Mouse (Mus musculus) cerebellum, adult 9-10 months (tissue): ENCODE measurements around the gene Tbc1d23.
"Not testable (repeated sequence)": the region's sequence is repeated elsewhere in the genome, so short reads cannot be mapped to it uniquely, and the experiment has no call there.

Source experiments
- DNase-seq: peaks from one replicate; pipeline ENCODE4 v3.0.0; 2022

Gene Tbc1d23

DNA sequence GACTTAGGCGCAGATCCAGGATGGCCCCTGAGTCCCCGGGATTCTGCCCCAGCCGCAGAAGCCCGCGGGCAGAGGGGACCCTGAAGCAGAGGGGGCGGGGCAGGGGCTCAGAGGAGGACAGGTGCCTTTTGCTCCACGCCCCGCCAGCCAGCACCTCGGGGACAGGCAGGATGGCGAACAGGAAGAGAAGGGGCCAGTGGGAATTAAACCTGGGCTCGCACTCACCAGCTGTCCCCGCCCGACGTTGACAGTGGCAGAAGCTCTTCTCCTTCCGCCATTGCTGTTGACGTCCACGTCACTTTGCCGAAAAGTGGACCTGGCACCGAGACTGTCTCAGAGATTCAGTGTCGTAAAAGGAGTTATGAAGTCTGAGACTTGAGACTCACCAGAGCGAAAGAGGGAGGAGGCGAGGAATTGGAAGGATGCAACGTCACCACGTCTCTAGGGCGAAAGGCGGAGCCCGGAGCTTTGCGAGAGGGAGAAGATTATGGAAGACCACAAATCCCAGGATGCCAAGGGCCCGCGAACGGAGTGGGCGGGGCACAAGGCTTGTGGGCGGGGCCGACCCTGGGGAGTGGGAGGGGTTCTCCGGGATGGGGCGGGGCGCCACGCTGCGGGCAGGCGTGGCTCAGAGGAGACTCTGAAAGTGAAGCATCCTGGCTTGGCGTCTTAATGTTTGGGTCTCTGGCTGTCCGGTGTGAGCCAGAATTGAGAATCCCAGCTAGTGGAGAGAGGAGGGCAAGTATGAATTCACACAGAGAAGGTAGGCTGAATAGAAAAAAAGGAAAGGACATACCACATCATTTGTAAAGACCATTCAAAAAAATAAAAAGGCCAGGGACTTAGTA is at the start of gene Tbc1d23:
TSS of gene Tbc1d23 (minus strand) at position 416 of the 848 bp plus-strand sequence.
- DNase-seq: peak; percentile 99

DNA sequence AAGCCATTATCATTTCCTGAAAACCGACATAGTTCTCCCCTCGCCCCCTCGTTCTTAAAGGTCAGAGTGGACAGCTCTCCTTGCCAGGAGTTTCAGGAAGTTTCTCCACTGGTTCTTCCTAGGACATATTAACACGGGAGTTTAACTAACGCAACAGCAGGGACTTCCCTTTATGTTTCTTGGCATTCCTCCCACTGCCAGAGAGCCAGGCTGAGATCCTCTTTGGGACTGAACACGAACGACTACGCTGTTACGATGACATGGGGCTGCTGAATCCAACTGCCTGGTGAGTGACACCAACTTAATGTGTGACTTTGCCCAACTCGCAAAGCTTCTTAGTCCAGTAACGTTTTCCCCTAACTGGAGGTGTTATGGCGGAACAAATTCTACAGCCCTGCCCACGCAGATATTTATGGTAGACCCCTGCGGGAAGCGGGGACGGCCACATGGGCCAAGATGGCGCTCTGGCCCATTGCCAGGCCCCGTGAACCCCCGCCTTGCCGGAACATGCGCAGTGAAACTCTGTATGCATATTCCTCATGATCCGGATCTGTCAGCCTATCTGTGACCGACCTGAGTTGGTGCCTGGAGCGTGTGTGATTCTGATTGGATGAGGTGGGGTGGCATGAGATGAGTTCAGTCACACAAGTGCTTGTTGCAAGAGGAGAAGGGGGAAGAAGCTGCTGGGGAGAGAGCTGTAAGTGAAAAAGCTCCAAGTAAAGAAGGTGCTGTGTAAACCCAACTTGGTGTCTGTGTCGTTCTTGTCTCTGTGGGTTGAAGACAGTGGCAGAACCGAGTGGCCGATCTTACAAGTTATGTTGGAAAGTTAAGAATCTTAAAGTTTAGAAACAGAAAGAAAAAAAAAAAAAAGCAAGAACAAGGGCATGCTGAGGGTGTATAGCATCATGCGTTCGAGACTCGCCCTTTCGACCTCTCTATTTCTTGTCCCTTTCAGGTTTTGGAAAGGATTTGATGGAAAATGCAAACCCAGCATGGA is 49.2 kb upstream of the Tbc1d23 start:
- DNase-seq: peak; percentile 35

DNA sequence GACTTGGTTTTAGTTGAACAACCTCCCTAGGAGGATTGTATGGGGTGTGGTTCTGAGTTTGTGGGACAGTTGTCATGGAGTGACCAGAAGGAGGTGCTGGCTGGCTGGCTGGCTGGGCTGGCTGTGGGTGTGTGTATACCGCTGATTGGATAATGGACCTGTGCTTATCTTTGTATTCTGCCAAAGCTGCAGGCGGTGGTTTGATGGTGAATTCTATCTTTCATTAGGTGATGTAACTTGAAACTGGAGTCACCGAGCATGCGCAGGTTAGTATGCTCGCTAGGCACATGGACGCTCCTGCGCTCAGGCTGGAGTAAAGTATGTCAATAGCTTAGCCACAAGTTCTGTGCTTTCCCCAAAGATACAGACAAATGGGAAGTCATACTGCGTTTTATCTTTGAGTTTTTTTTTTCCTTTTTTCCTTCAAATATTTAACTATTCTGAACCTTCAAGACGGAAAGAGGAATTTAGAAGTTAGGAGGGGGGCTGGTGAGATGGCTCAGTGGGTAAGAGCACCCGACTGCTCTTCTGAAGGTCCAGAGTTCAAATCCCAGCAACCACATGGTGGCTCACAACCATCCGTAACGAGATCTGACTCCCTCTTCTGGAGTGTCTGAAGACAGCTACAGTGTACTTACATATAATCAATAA is 47.8 kb upstream of the Tbc1d23 start:
- no peak for DNase-seq

DNA sequence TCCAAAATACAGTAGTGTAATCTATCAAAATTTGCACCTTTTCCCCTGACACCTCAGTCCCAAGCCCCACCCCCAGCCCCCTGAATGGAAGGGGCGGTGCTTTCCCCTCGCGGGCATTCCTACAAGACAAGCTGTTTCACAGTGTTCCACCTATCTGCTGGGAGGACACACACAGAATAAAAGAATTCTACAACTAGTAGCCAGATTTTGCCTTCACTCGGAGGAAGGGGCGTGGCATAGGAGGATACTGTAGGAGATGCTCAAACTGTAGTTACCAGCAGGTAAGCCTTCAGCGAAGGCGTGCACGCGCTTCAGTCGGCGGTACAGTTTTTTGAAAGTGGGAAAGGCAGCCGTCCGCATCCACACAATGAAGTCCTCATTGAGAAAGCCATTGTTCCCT is 38.4 kb upstream of the Tbc1d23 start:
- DNase-seq: no peak

DNA sequence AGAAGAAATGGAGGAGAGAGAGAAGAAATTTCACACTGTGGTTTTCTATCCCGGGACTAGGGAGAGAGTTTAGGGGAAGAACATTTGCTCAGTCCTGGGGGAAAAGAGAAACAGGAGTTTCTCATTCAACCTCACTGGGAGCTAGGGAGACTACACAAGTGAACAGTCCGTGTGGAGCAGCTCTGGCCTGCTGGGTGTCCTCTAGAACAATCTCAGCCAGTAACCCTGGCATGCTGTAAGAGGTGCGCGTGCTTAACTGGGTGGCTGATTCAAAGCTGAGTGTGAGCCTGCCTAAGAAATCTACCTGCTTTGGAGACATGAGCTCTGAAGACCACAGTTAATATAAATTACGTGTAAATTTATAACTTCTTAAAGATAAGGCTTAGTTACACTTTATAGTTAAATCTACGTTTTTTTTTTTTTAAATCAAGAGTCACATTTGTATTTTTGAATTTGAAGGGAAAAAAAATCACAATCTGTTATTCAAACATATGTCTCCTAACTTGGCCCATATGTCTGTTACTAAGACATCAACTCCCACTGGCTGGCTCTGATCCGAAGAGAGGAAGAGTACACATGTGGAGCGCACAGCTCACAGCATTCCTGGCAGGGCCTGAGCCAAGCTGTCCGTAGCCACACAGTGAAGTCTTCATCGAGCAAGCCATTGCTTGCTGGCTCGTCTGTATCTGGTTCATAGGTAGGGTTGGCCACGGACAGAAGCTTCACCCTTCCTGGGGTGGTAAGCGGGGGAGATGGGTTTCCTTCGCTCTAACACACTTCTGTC is 36.9 kb upstream of the Tbc1d23 start:
- DNase-seq: no peak

DNA sequence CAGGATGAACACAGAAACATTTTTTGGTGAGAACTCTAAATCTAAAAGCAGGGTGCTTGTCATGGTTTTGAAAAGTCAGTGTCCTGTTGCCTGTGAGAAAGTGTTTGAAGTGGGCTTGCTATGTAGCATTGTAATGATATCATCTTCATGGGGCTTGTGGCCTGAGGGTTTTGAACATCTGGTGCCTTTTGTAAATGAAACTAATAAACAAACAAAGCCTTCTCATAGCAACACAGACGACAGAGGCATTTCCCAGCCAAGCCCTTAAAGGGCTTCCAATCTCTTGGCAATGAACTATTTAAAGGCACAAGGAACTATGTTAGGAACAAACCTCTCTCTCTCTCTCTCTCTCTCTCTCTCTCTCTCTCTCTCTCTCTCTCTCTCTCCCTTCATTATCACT is 35.8 kb upstream of the Tbc1d23 start:
- no peak for DNase-seq

DNA sequence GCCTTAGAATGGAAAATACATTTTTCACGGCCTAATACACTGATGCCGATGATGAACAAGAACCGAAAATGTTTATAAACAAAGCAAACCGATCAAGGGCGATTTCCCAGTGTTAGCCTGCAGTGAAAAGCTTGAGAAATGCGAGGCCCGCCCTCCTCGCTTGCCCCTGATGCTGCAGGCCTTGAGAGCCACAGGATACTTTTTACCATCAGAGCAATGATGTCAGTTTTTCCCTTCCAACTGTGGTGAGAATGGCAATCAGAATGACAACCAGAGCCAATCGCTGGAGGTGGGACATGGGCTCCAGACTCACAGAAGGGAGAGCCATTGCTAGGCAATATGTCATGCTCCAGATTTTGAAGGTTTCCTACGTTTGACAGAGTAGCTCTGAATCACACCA is 28.8 kb upstream of the Tbc1d23 start:
- DNase-seq: no peak

DNA sequence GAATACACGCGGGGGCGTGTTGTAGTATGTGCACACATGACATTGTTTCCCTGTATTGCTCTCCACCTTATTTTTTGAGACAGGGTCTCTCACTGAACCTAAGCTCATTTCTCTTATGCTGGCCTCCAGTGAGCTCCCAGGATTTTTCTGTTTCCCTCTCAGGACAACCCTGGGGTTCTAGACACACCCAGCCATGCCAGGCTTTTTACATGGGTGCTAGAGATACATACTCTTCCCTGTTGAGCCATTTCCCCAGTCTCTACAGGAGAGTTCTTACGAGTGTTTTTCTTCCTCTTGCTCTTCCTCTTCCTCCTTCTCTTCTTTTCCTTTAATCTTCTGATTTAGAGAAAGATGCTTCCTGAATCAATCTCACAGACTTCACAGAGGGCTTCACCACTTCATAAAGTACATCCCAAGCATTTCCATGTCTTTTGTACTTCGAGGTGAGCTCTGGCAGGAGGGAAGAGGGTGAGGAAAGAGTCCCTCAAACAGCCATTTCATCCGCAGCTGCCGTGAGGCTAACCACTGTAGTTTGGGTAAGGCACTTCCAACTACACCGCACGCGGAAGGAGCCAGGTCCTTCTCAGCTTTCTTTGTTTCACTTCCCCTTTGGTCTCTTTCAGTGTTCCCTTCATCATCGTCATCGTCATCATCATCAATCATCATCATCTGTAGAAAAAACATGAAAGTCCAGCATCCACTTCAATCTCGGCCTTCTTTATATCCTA is 28.2 kb upstream of the Tbc1d23 start:
- DNase-seq: no peak

DNA sequence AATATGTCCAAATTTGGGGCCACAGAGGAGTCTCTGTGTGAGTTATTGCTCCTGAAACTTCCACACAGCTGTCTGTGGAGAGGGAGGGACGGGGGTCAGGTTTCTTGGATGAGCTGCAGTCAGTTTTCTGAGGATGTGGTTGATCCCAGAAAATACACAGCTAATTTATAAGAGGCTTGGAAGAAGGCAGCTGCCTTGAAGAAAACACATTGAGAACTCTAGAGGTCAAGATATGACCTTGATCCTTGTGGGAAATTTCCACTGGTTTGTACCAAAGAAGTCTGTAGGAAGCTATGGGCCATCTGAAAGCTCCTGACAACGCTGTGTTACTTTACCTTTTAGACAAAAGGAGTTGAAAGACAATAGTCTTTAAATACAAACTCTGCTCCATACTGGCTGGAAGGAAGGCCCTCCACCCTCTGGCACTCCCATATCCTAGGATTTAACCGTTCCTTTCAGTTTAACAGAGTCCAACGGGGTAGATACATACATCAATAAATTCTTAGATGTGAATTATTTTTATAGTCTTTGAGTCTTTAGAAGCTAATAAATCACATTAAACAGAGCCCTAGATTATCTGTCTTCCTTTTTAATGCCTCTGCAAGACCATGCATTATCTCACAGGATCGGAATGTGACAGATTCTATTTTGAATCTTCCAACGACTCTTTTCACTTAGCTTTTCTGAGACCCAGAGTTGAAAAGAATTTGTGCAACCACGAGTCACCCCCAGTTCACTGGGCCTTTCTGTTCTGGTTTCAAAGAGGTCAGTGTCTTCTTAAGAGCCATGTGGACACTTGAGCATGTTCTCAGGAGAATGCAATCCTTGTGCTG is 20.5 kb upstream of the Tbc1d23 start:
- DNase-seq: no peak

DNA sequence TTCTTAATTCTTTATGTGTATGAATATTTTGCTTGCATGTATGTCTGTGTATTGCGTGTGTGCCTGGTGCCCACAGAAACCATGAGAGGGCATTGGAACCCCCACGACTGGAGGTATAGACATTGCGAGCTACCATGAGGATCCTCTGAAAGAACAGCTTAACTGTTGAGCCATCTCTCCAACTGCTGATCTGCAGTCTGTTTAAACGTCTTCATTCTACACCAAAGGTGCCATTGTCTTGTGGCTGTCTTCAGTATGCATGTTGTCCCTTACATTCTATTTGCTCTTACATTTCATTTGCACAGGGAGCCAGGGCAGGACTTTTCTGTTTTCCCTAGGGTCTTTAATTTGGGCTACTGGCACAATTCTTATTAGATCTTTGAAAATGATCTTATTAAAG is 19.7 kb upstream of the Tbc1d23 start:
- DNase-seq: no peak

DNA sequence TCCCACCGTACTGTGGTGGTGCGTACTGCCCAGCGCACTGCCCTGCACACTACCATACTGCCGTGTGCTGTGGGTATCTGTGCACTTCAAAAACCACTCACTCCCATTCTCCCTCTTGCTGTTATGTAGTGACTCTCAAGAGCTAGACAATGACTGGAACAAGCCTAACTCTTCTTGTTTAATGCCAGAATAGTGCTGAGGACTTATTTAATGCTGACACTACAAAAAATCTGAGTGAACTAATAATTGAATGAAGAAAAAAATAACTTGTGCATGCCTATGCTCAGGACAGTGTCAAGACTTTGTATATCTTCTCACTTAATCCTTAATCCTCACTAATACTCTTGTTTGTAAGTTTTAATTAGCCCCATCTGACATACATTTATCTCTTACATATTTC is 16.2 kb upstream of the Tbc1d23 start:
- no peak for DNase-seq

DNA sequence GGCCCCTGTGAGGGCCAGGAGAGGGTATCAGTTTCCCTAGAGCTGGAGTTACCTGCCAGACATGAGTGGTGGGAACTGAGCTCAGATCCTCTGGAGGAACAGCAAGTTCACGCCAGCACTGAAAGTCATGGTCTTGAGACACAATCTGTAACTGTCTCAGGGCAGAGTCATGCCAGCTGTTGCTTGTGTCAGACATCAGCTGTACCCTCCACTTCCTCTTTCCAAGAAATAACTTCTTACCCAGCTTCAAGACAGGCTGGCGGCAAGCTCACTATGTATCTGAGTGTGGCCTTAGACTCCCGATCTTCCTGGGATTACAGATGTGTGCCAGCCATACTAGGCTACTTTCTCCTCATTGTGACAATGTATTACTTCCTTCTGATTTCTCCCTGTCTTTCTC is 15.3 kb upstream of the Tbc1d23 start:
- no peak for DNase-seq

DNA sequence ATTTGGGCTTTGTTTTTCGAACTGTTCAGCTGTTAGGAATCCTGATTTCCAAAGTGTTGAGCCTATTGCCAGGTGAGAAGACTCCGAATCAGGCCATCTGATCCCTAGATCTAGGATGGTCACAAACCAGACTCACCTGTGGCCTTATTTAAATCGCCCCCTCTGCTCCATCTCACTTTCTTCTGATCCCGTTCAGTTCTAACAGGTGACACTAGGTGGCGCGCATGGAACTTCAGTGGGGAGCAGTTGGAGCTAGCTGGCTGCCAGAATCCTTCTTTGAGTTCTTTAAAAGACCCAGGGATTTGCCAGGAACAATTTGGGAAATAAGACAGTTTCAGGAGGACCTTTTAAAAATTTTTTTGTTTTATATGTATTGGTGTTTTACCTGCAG is 12.5 kb upstream of the Tbc1d23 start:
- peak; percentile 62 for DNase-seq

DNA sequence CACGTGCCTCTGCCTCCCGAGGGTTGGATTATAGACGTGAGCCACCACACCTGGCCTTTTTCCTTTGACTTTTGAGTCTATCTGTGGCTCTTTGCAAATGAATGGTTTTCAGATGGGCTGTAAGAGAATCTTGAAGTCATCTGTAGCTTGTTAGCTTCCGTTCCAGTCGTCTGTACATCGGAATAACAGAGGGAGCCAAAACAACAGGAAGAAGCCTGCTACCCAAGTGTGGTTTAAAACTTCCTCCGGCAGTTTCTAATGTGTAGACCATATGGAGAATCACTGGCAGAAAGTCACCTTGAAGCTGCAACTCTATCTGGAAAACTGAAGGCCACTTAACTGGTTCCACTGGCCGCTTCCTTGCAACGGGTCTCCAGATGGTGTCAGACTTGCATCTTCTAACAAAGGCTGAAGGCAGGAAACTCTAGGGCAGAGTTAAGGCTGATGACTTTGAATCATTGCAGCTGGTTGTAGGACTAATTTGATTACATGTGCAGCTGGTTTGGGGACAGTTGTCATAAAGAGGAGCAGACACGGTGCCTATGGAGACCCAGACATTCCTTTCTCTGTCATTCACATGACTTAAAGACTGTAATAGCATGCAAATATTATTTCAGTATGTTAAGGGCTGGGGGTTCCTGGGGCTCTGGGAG is 12.0 kb upstream of the Tbc1d23 start:
- no peak for DNase-seq

DNA sequence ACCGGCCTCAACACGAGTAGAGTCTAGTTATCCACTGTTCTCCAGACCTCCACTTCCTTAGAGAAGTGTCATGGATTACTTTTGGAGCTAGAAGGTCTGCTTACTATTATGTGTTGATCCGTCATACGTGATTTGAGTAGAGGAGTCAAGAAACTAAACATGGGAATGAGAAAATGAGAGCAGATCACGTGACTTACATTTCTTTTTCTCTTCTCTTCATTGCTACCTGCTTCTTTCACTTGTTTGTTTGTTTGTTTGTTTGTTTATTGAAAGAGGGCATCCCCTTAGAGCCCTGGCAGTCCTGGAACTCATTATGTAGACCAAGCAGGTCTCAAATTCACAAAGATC is 11.5 kb upstream of the Tbc1d23 start:
- DNase-seq: no peak

DNA sequence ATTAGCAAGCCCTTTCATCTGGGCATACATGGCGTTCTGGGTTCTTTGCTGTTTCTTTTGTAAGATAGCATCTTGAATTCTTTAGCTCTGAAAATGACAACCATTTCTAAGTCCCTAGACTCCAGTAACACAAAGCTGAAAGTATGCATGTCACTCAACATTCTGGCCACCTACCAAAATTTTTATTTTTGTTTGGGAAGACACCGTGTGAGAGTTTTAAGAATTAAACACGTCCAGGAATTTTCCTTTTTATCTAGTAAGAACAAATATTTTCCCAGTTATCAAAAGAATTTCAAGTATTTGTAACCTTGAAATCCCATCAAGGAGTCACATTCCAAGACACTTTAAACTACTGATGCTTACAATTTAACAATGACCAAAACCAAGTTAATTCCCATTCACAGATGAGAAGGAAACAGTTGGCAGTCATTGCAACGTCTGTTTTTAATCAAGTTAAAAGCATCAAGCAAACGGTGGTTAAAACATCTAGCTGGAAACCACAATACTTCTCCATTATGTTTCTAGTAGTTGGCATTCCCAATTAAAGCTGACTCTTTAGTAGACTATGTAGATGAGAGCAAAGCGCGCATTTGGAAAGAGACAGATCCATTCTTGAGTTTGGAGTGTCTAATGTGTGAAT is 4.7 kb upstream of the Tbc1d23 start:
- DNase-seq: no peak

DNA sequence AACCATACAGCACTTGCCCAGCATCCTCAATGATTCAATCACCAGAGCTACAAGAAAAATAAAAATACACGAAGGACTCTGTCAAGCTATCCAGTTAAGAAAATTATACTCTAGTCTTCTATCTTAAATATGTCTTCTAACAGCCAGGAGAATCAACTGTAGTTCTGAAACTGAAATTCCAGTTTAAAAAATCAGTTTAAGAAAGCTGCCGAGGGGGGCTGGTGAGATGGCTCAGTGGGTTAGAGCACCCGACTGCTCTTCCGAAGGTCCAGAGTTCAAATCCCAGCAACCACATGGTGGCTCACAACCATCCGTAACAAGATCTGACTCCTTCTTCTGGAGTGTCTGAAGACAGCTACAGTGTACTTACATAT is 620 bp upstream of the Tbc1d23 start:
- DNase-seq: not testable (repeated sequence)

DNA sequence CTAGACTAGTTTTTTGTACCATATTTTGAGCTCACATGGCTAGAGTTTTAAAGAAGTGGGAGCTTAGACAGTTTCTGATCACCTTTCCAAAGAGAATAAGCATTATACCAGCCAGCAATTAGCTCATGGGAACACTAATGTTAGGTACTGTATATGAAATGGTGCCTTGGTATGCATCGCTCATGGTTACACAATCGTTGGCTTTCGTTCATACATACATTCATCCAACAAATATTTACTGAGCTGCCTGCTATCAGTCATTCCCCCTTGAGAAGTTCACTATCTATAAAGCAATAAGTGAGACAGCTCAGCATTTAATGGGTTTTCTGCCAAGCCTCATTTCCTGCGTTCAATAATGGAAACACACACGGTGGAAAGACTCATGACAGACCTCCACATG is 4.9 kb downstream of the Tbc1d23 start:
- no peak for DNase-seq

DNA sequence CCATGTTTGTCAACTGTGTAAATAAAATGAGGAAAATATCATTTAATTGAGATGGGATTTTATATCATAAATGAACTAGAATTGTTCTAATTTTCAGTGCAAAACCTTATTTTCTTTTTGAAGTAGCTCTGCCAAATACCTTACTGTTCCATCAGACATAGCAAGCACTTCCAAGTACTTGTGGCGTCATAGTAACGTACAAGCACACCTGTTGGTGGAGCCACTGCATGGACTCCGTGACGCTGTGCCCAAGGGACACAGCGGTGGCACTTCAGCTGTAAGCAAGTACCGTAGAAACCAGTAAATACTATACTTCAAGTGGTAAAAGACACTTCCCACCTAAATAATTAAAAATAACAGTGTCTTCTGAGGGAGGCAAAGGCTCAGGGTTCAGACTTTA is 10.9 kb downstream of the Tbc1d23 start:
- DNase-seq: no peak

DNA sequence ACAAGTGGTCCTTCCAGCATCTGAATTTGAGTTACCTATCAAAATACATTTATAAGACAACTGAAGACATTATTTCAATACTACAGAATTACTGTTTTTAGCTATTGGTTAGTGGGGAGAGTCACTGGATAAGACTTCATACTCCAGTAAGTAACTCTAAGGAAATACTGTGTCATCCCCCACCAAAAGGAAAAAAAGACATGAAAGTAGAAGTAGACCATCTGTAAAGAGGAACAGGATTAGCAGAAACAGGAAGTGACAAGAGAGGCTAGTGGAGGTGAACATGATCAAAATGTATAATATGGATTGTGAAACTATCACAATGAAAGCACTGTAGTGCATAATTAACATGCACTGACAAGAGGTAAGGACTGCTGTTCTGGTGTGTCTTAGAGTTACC is 15.3 kb downstream of the Tbc1d23 start:
- DNase-seq: no peak
